Mouse (Mus musculus) liver, adult 2 months (tissue): ENCODE measurements around the gene Slc35f6. TPM values are rescaled to one million over a fixed set of nuclear protein-coding genes. Genes with fewer than 3 reads are reported as not detected.
"Not testable (repeated sequence)": the region's sequence is repeated elsewhere in the genome, so short reads cannot be mapped to it uniquely, and the experiment has no call there.

Experiments used
- DNase-seq: peaks from one replicate; pipeline ENCODE4 v3.0.0-alpha.2; 2011; ENCODE audit warnings: low read depth, low spot score; ENCODE audit errors: extremely low read depth
- H3K27ac ChIP-seq: fragments of 200-500 bp; replicated peaks from 2 replicates; pipeline ENCODE4 v1.5.1; 2012; ENCODE audit warnings: low read depth, mild to moderate bottlenecking, control low read depth, inconsistent platforms, low read length; ENCODE audit not compliant: insufficient read depth
- H3K27me3 ChIP-seq: fragments of 200-500 bp; 2 replicates; pipeline ENCODE4 v1.6.1; 2012; ENCODE audit warnings: mild to moderate bottlenecking, moderate library complexity, low read length, inconsistent platforms; ENCODE audit not compliant: control insufficient read depth, insufficient read depth
- H3K36me3 ChIP-seq: fragments of 200-500 bp; 2 replicates; pipeline ENCODE4 v1.6.1; 2012; ENCODE audit warnings: low read length, inconsistent platforms; ENCODE audit not compliant: control insufficient read depth, insufficient read depth
- H3K4me1 ChIP-seq: fragments of 200-500 bp; 2 replicates; pipeline ENCODE4 v1.6.1; 2011; ENCODE audit warnings: low read length; ENCODE audit not compliant: control insufficient read depth, insufficient read depth
- H3K4me3 ChIP-seq: fragments of 200-500 bp; 2 replicates; pipeline ENCODE4 v1.5.1; 2011; ENCODE audit warnings: low read depth, mild to moderate bottlenecking, control low read depth, low read length, moderate library complexity; ENCODE audit not compliant: insufficient read depth
- H3K79me2 ChIP-seq: fragments of 200-500 bp; 2 replicates; pipeline ENCODE4 v1.6.1; 2012; ENCODE audit warnings: inconsistent platforms, mild to moderate bottlenecking, low read length, moderate library complexity; ENCODE audit not compliant: control insufficient read depth, insufficient read depth
- H3K9ac ChIP-seq: fragments of 200-500 bp; 2 replicates; pipeline ENCODE4 v1.6.1; 2012; ENCODE audit warnings: low read depth, mild to moderate bottlenecking, control low read depth, inconsistent platforms, low read length
- CTCF ChIP-seq: fragments of 200-500 bp; IDR thresholded peaks from 2 replicates; pipeline ENCODE4 v1.5.1; 2011; ENCODE audit warnings: low read depth, low read length, control low read depth
- POLR2A ChIP-seq: fragments of 200-500 bp; IDR thresholded peaks from 2 replicates; pipeline ENCODE4 v1.6.1; 2011; ENCODE audit warnings: low read length, control low read depth; ENCODE audit not compliant: insufficient read depth; ENCODE audit errors: extremely low read depth
- WGBS: fragments of 180-500 bp; shearing (Covaris S2); methylation state at CpG from one replicate; pipeline ENCODE4 v1.1.7; 2018; 5-methylcytosine and 5-hydroxymethylcytosine counted together
- polyA plus RNA-seq: library from polyadenylated mRNA; depleted of rRNA; stranded (reverse); fragments of >200 nt; gene quantifications from 2 replicates; pipeline ENCODE4 v1.2.3, GENCODE M21; 2012; rRNA removed
- total RNA-seq: library from RNA; depleted of rRNA; stranded (reverse); fragments of >200 nt; gene quantifications from 2 replicates; pipeline ENCODE4 v1.2.3, GENCODE M21; 2014; rRNA removed

Slc35f6 gene
- total and polyA plus RNA-seq, 2 experiments: 16.2 to 55.4 TPM

GRCm38 (mm10) chr5:30700361-30701000 is 52.7 kb downstream of the Slc35f6 start:
- H3K36me3 ChIP-seq: no peaks in the 10 kb centered on the region
- 78% methylated on average over 8 of the region's 8 CpGs for WGBS
- no peak overlapping the region for H3K9ac ChIP-seq
- H3K4me1 ChIP-seq: no peaks in the 10 kb centered on the region
- H3K27ac ChIP-seq: no peak overlapping the region
- no peak for TF ChIP-seq CTCF
- no peak for TF ChIP-seq POLR2A
- no peak for DNase-seq
- no peak overlapping the region for H3K4me3 ChIP-seq
- no peaks in the 10 kb centered on the region for H3K79me2 ChIP-seq
- no peaks in the 10 kb centered on the region; the same call in 1 of the 2 replicates for H3K27me3 ChIP-seq

GRCm38 (mm10) chr5:30701373-30701772 is 53.6 kb downstream of the Slc35f6 start:
- H3K4me1 ChIP-seq, H3K27ac ChIP-seq, DNase-seq, H3K27me3 ChIP-seq, H3K4me3 ChIP-seq, H3K36me3 ChIP-seq, H3K79me2 ChIP-seq, H3K9ac ChIP-seq: not testable (repeated sequence)
- WGBS: 68% methylated on average over 4 of the region's 4 CpGs

GRCm38 (mm10) chr5:30701866-30702265 is 54.1 kb downstream of the Slc35f6 start:
- no peaks in the 10 kb centered on the region; the same call in 1 of the 2 replicates for H3K27me3 ChIP-seq
- no peak overlapping the region for H3K27ac ChIP-seq
- DNase-seq: no peak
- H3K4me1 ChIP-seq: no peaks in the 10 kb centered on the region
- WGBS: 83% methylated on average over 3 of the region's 3 CpGs
- no peaks in the 10 kb centered on the region for H3K79me2 ChIP-seq
- no peak overlapping the region for H3K4me3 ChIP-seq
- H3K9ac ChIP-seq: no peak overlapping the region
- H3K36me3 ChIP-seq: no peaks in the 10 kb centered on the region
- TF ChIP-seq CTCF (no peak), POLR2A (no peak)

Other genes starting within 250 kb of the Slc35f6 start
- not detected in 2 replicates for gene Otof, start 186.0 kb upstream of the Slc35f6 start, total RNA-seq
- 0.01 TPM in 1 of 2 replicates, not detected in the other for gene Otof, start 186.0 kb upstream of the Slc35f6 start, polyA plus RNA-seq
- not detected in 2 replicates for gene 1700001C02Rik, start 181.9 kb upstream of the Slc35f6 start, total RNA-seq
- not detected in 2 replicates for gene 1700001C02Rik, start 181.9 kb upstream of the Slc35f6 start, polyA plus RNA-seq
- gene Cib4, start 102.1 kb upstream of the Slc35f6 start, total RNA-seq: not detected in 2 replicates
- not detected in 2 replicates for gene Cib4, start 102.1 kb upstream of the Slc35f6 start, polyA plus RNA-seq
- gene Kcnk3, start 59.8 kb upstream of the Slc35f6 start, total RNA-seq: 0.18 and 1.0 TPM in 2 replicates
- 0.61 and 3.2 TPM in 2 replicates for gene Kcnk3, start 59.8 kb upstream of the Slc35f6 start, polyA plus RNA-seq
- 5.3 and 6.8 TPM in 2 replicates for gene Cenpa, start 18.8 kb downstream of the Slc35f6 start, total RNA-seq
- 5.7 and 8.0 TPM in 2 replicates for gene Cenpa, start 18.8 kb downstream of the Slc35f6 start, polyA plus RNA-seq
- gene Dpysl5, start 63.6 kb downstream of the Slc35f6 start, total RNA-seq: not detected in 2 replicates
- 0.06 TPM in 2 replicates for gene Dpysl5, start 63.6 kb downstream of the Slc35f6 start, polyA plus RNA-seq
- 5.7 and 9.1 TPM in 2 replicates for gene Mapre3, start 166.7 kb downstream of the Slc35f6 start, total RNA-seq
- 33.1 and 48.5 TPM in 2 replicates for gene Mapre3, start 166.7 kb downstream of the Slc35f6 start, polyA plus RNA-seq
- gene Tmem214, start 220.1 kb downstream of the Slc35f6 start, total RNA-seq: 27.9 and 35.1 TPM in 2 replicates
- gene Tmem214, start 220.1 kb downstream of the Slc35f6 start, polyA plus RNA-seq: 62.4 and 89.2 TPM in 2 replicates
- gene Agbl5, start 240.8 kb downstream of the Slc35f6 start, total RNA-seq: 2.7 and 4.6 TPM in 2 replicates
- gene Agbl5, start 240.8 kb downstream of the Slc35f6 start, polyA plus RNA-seq: 4.3 and 7.5 TPM in 2 replicates